Mouse (Mus musculus): ENCODE measurements around the gene Ppil6. TPM values are rescaled to one million over a fixed set of nuclear protein-coding genes. Genes with fewer than 3 reads are reported as not detected.

The Ppil6 gene
- polyA plus RNA-seq (2014; fragmentation: Nextera tagmentation; extraction: Ambion mirVana) = 0.73 and 1.2 TPM in 2 replicates

DNA sequence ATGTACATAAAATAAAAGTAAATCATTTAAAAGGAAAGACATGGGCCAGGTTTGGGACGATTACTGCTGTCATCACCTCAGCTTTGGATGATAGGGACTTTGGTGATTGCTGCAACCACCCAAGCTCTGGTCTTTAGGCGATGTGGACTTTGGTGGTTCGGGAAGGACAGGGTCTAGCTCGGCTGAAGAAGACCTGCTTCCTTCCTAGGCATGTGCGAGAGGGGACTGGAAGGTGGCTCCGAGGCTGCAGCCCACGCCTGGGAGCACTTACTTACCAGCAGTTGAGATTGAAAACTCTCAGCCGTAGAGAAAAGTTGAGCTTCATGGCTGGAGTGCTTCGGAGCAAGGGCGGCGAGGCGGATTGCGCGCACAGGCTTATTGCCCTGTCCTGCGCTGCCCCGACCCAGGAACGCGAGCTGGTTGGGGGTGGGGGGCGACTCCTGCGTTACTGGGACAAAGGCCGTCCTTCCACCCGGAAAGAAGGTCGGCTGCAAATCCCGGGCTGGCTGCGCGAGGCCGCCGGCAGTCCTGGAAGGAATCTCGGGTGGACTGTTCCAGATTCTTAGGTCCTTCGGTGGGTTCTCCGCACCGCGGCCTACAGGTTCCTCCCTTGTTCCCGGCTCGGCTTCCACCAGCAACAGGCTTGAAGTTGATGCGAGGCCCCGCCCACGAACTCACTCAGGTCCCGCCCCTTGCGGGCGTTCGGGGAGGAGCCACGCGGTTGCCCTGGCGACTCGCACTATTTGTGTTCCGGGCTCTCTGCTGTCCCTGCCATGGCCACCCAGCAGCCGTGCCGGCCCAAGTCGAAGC, at the start of gene Ppil6, which contains the start of gene Smpd2:
Ppil6 (plus strand) TSS at position 732 of the 810 bp plus-strand sequence.
Smpd2 (minus strand) TSS at position 662 of the 810 bp plus-strand sequence.
- H3K27me3 ChIP-seq (ENCODE audit: insufficient read depth, low read length) = no peaks in the 10 kb centered on the region
- H3K4me1 ChIP-seq (ENCODE audit: insufficient read depth) = peaks cover 4% of the 10 kb centered on the region
- peak within 1 kb of the TSS; percentile 74 for H3K9ac ChIP-seq
- 0 out of 2 replicates have a peak, but pooled peaks have one; percentile 9 for TF ChIP-seq CTCF (IDR thresholded peaks at IDR 0.05; ENCODE audit: low read depth)
- peak within 1 kb of the TSS; percentile 100 for H3K4me2 ChIP-seq
- H3K9me3 ChIP-seq (ENCODE audit: low read depth, low read length) = no peaks in the 10 kb centered on the region
- H3K27ac ChIP-seq (ENCODE audit: low read depth) = peak within 1 kb of the TSS; percentile 81
- WGBS = under 1% methylated on average over 50 of the region's 50 CpGs
- ATAC-seq (ENCODE audit: insufficient read depth) (peak; percentile 94), DNase-seq (peak; percentile 98)
- peaks cover 36% of the 10 kb centered on the region for H3K36me3 ChIP-seq (ENCODE audit: insufficient read depth)
- H3K4me3 ChIP-seq (ENCODE audit: low read depth, low read length) = peak within 1 kb of the TSS; percentile 67

- no peak for ATAC-seq (ENCODE audit: insufficient read depth)
- WGBS = 76% methylated on average over 1 of the region's 1 CpGs
- Histone ChIP-seq H3K27me3 (ENCODE audit: insufficient read depth, low read length) (no peaks in the 10 kb centered on the region), H3K27ac (ENCODE audit: low read depth) (no peak overlapping the region), H3K4me3 (ENCODE audit: low read depth, low read length) (no peak overlapping the region), H3K9ac (no peak overlapping the region), H3K4me2 (no peak overlapping the region), H3K9me3 (ENCODE audit: low read depth, low read length) (no peaks in the 10 kb centered on the region), H3K36me3 (ENCODE audit: insufficient read depth) (peaks cover 12% of the 10 kb centered on the region), H3K4me1 (ENCODE audit: insufficient read depth) (peaks cover 7% of the 10 kb centered on the region)
- no peak for TF ChIP-seq CTCF (IDR thresholded peaks at IDR 0.05; ENCODE audit: low read depth)
- DNase-seq = no peak
These were observed 42.0 kb upstream of the Ppil6 start for GRCm38 (mm10) chr10:41448216-41448615.

DNA sequence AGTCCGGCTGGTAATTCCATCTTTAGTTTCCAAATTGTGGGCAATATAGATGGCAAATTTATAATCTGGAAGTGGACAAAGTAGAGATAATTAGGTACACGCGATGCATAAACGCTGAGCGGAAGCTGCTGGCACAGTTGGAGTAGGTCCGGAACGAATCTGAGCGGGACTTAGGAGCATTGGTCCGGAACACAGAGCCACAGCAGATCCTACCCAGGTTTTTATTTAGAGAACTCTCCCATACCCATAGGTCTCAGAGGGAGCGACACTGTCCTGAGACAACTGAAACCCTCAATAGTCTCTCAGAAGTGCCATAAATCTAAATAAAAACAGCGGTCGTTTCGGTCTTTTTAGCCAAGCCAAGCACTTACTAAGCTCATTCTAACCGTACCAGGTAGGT, 40.6 kb upstream of the Ppil6 start:
- peak overlapping the region; percentile 74 for H3K9ac ChIP-seq
- H3K4me1 ChIP-seq (ENCODE audit: insufficient read depth) = peaks cover 7% of the 10 kb centered on the region
- ATAC-seq (ENCODE audit: insufficient read depth) = peak; percentile 69
- H3K9me3 ChIP-seq (ENCODE audit: low read depth, low read length) = no peaks in the 10 kb centered on the region
- no peaks in the 10 kb centered on the region for H3K27me3 ChIP-seq (ENCODE audit: insufficient read depth, low read length)
- no peak for TF ChIP-seq CTCF (IDR thresholded peaks at IDR 0.05; ENCODE audit: low read depth)
- peaks cover 24% of the 10 kb centered on the region for H3K36me3 ChIP-seq (ENCODE audit: insufficient read depth)
- H3K27ac ChIP-seq (ENCODE audit: low read depth) = peak overlapping the region; percentile 72
- peak overlapping the region; percentile 89 for H3K4me3 ChIP-seq (ENCODE audit: low read depth, low read length)
- 14% methylated on average over 14 of the region's 14 CpGs for WGBS
- H3K4me2 ChIP-seq = peak overlapping the region; percentile 82
- DNase-seq = peak; percentile 51

GRCm38 (mm10) chr10:41450137-41450670, 40.0 kb upstream of the Ppil6 start, which contains the start of gene Zbtb24:
Gene Zbtb24, plus strand, starts transcription at chr10:41450383.
- under 1% methylated on average over 47 of the region's 49 CpGs for WGBS
- Histone ChIP-seq H3K9ac (peak within 1 kb of the TSS; percentile 74), H3K4me3 (ENCODE audit: low read depth, low read length) (peak within 1 kb of the TSS; percentile 89), H3K4me2 (peak within 1 kb of the TSS; percentile 82), H3K36me3 (ENCODE audit: insufficient read depth) (peaks cover 28% of the 10 kb centered on the region), H3K4me1 (ENCODE audit: insufficient read depth) (peaks cover 7% of the 10 kb centered on the region), H3K27me3 (ENCODE audit: insufficient read depth, low read length) (no peaks in the 10 kb centered on the region), H3K27ac (ENCODE audit: low read depth) (peak within 1 kb of the TSS; percentile 83), H3K9me3 (ENCODE audit: low read depth, low read length) (no peaks in the 10 kb centered on the region)
- ATAC-seq (ENCODE audit: insufficient read depth) (peak; percentile 95), DNase-seq (peak; percentile 99)
- no peak for TF ChIP-seq CTCF (IDR thresholded peaks at IDR 0.05; ENCODE audit: low read depth)

DNA sequence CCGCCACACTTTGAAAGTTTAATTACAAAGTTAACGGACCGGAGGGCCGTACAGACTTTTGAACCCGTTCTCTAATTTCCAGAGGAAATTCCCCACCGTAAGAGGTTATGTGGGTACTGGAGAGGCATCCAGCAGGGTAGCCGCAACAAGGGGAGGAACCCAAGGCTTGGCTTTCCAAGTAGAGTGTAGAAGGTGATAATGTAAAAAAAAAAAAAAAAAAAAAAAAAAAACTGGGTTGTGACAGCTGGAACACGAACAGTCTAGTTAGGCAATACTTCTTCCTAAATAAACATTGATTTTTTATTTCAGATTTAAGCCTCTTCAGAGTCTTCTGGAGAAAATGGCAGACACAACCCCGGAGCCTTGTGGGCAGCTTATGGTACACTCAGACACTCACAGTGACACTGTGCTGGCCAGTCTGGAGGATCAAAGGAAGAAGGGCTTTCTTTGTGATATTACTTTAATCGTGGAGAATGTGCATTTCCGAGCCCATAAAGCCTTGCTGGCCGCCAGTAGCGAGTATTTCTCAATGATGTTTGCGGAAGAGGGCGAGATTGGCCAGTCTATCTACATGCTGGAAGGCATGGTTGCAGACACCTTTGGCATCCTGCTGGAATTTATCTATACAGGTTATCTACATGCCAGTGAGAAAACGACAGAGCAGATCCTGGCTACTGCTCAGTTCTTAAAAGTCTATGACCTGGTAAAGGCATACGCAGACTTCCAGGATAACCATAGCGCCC, 39.3 kb upstream of the Ppil6 start:
- Histone ChIP-seq H3K9ac (peak overlapping the region; percentile 74), H3K4me3 (ENCODE audit: low read depth, low read length) (peak overlapping the region; percentile 89), H3K36me3 (ENCODE audit: insufficient read depth) (peaks cover 36% of the 10 kb centered on the region), H3K27ac (ENCODE audit: low read depth) (peak overlapping the region; percentile 83; the same call in 1 of the 2 replicates), H3K4me2 (peak overlapping the region; percentile 82), H3K9me3 (ENCODE audit: low read depth, low read length) (no peaks in the 10 kb centered on the region), H3K27me3 (ENCODE audit: insufficient read depth, low read length) (no peaks in the 10 kb centered on the region), H3K4me1 (ENCODE audit: insufficient read depth) (peaks cover 7% of the 10 kb centered on the region)
- ATAC-seq (ENCODE audit: insufficient read depth) = peak; percentile 29; the same call in 1 of the 2 replicates
- TF ChIP-seq CTCF (IDR thresholded peaks at IDR 0.05; ENCODE audit: low read depth) = no peak
- 49% methylated on average over 18 of the region's 18 CpGs for WGBS
- DNase-seq = no peak

DNA sequence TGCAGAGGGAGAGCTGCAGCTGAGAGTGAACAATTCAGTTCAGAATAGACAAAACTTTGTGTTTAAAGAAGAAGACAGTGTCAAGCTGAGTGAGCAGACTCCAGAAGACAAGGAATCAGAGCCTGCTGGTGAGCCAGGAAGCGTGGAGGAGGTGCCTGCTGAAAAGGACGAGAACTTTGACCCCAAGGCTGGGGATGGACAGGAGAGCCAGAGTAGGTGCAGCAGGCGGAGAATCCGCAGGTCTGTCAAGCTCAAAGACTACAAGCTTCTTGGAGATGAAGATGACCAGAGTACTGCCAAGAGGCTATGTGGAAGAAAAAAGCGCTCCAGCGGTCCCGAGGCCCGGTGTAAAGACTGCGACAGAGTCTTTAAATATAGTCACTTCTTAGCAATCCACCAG, 38.6 kb upstream of the Ppil6 start:
- Histone ChIP-seq H3K27ac (ENCODE audit: low read depth) (no peak overlapping the region), H3K4me2 (no peak overlapping the region), H3K9ac (no peak overlapping the region), H3K27me3 (ENCODE audit: insufficient read depth, low read length) (no peaks in the 10 kb centered on the region), H3K4me3 (ENCODE audit: low read depth, low read length) (no peak overlapping the region), H3K9me3 (ENCODE audit: low read depth, low read length) (no peaks in the 10 kb centered on the region), H3K4me1 (ENCODE audit: insufficient read depth) (peaks cover 7% of the 10 kb centered on the region), H3K36me3 (ENCODE audit: insufficient read depth) (peaks cover 42% of the 10 kb centered on the region)
- WGBS = 93% methylated on average over 9 of the region's 9 CpGs
- no peak for ATAC-seq (ENCODE audit: insufficient read depth)
- no peak for TF ChIP-seq CTCF (IDR thresholded peaks at IDR 0.05; ENCODE audit: low read depth)
- no peak for DNase-seq

All from lung, embryonic 14.5 days (tissue).